Mouse (Mus musculus) lung, embryonic 15.5 days (tissue): ENCODE measurements around the gene Gpr3. TPM values are rescaled to one million over a fixed set of nuclear protein-coding genes. Genes with fewer than 3 reads are reported as not detected.

Experiments used
- ATAC-seq: fragments of 200-750 bp; cut with Nextera tagmentation; 2 replicates; pipeline ENCODE4 v1.8.0; 2017; ENCODE audit warnings: moderate number of reproducible peaks, borderline replicate concordance; ENCODE audit not compliant: low FRiP score, low TSS enrichment; ENCODE audit errors: extremely low read depth
- H3K27ac ChIP-seq: fragments of 300-500 bp; sonication (generic); 2 replicates; pipeline ENCODE4 v1.5.1; 2015; ENCODE audit warnings: moderate library complexity, mild to moderate bottlenecking, inconsistent platforms
- H3K27me3 ChIP-seq: fragments of 300-500 bp; sonication (generic); 2 replicates; pipeline ENCODE4 v1.6.1; 2015; ENCODE audit warnings: inconsistent platforms
- H3K36me3 ChIP-seq: fragments of 300-500 bp; sonication (generic); 2 replicates; pipeline ENCODE4 v1.6.1; 2015; ENCODE audit warnings: inconsistent platforms
- H3K4me1 ChIP-seq: fragments of 300-500 bp; sonication (generic); 2 replicates; pipeline ENCODE4 v1.6.1; 2015; ENCODE audit warnings: inconsistent platforms
- H3K4me2 ChIP-seq: fragments of 300-500 bp; sonication (generic); 2 replicates; pipeline ENCODE4 v1.6.1; 2015; ENCODE audit warnings: inconsistent platforms, mild to moderate bottlenecking, moderate library complexity
- H3K4me3 ChIP-seq: fragments of 300-500 bp; sonication (generic); 2 replicates; pipeline ENCODE4 v1.5.1; 2015; ENCODE audit warnings: mild to moderate bottlenecking, inconsistent platforms
- H3K9ac ChIP-seq: fragments of 300-500 bp; sonication (generic); 2 replicates; pipeline ENCODE4 v1.6.1; 2015; ENCODE audit warnings: inconsistent platforms
- H3K9me3 ChIP-seq: fragments of 300-500 bp; sonication (generic); 2 replicates; pipeline ENCODE4 v1.6.1; 2016; ENCODE audit warnings: inconsistent platforms
- WGBS: fragments of 180-500 bp; shearing (Covaris S2); methylation state at CpG from one replicate; pipeline ENCODE4 v1.1.7; 2015; 5-methylcytosine and 5-hydroxymethylcytosine counted together
- polyA plus RNA-seq: library from polyadenylated mRNA; unstranded; fragments of >200 nt; fragmentation: Nextera tagmentation; extraction: Ambion mirVana; gene quantifications from 2 replicates; pipeline ENCODE4 v1.2.1, GENCODE M21; 2015

Gpr3 gene
- polyA plus RNA-seq, 1 experiment from 2014 or later, result 0.10 TPM

GRCm38 (mm10) chr4:133196852-133197251, 15.5 kb downstream of the Gpr3 start:
- H3K4me2 ChIP-seq, result no peak overlapping the region
- H3K27me3 ChIP-seq, result no peaks in the 10 kb centered on the region
- no peaks in the 10 kb centered on the region for H3K9me3 ChIP-seq
- no peak overlapping the region for H3K9ac ChIP-seq
- peaks cover 55% of the 10 kb centered on the region for H3K4me1 ChIP-seq
- H3K36me3 ChIP-seq, result peaks cover 49% of the 10 kb centered on the region
- ATAC-seq, result no peak
- 65% methylated on average over 7 of the region's 7 CpGs for WGBS
- peak overlapping the region; percentile 65; the same call in 1 of the 2 replicates for H3K27ac ChIP-seq
- H3K4me3 ChIP-seq, result no peak overlapping the region

GRCm38 (mm10) chr4:133196136-133196535, 16.2 kb downstream of the Gpr3 start:
- 87% methylated on average over 2 of the region's 2 CpGs for WGBS
- H3K27ac ChIP-seq, result no peak overlapping the region
- H3K9ac ChIP-seq, result no peak overlapping the region
- peaks cover 56% of the 10 kb centered on the region for H3K36me3 ChIP-seq
- no peak overlapping the region for H3K4me2 ChIP-seq
- no peaks in the 10 kb centered on the region for H3K27me3 ChIP-seq
- no peak overlapping the region for H3K4me3 ChIP-seq
- ATAC-seq, result no peak
- H3K9me3 ChIP-seq, result no peaks in the 10 kb centered on the region
- H3K4me1 ChIP-seq, result peaks cover 50% of the 10 kb centered on the region

- H3K36me3 ChIP-seq, result peaks cover 68% of the 10 kb centered on the region
- ATAC-seq, result no peak
- no peaks in the 10 kb centered on the region for H3K27me3 ChIP-seq
- H3K27ac ChIP-seq, result no peak overlapping the region
- H3K9ac ChIP-seq, result no peak overlapping the region
- H3K4me2 ChIP-seq, result no peak overlapping the region
- peaks cover 39% of the 10 kb centered on the region for H3K4me1 ChIP-seq
- H3K4me3 ChIP-seq, result no peak overlapping the region
- no peaks in the 10 kb centered on the region for H3K9me3 ChIP-seq
- WGBS, result 52% methylated on average over 4 of the region's 4 CpGs
These were observed 17.3 kb downstream of the Gpr3 start for GRCm38 (mm10) chr4:133195014-133195413.

- Histone ChIP-seq H3K4me3 (no peak overlapping the region), H3K4me2 (no peak overlapping the region)
These were observed 17.9 kb downstream of the Gpr3 start for GRCm38 (mm10) chr4:133194482-133194881.

GRCm38 (mm10) chr4:133189396-133189795, 22.9 kb downstream of the Gpr3 start:
- peaks cover 18% of the 10 kb centered on the region for H3K4me1 ChIP-seq
- H3K36me3 ChIP-seq, result peaks cover 87% of the 10 kb centered on the region
- WGBS, result 62% methylated on average over 10 of the region's 10 CpGs
- no peak overlapping the region for H3K4me2 ChIP-seq
- H3K27ac ChIP-seq, result no peak overlapping the region
- H3K9ac ChIP-seq, result no peak overlapping the region
- H3K4me3 ChIP-seq, result no peak overlapping the region
- no peaks in the 10 kb centered on the region for H3K27me3 ChIP-seq
- ATAC-seq, result no peak
- H3K9me3 ChIP-seq, result no peaks in the 10 kb centered on the region

More at GRCm38 (mm10) chr4:133194482-133194881, 17.9 kb downstream of the Gpr3 start:
- peaks cover 73% of the 10 kb centered on the region for H3K36me3 ChIP-seq
- no peak overlapping the region for H3K27ac ChIP-seq
- H3K27me3 ChIP-seq, result no peaks in the 10 kb centered on the region
- WGBS, result 79% methylated on average over 10 of the region's 11 CpGs
- H3K9ac ChIP-seq, result no peak overlapping the region
- no peak for ATAC-seq
- peaks cover 34% of the 10 kb centered on the region for H3K4me1 ChIP-seq
- no peaks in the 10 kb centered on the region for H3K9me3 ChIP-seq

GRCm38 (mm10) chr4:133186856-133187255, 25.5 kb downstream of the Gpr3 start:
- Histone ChIP-seq H3K4me3 (no peak overlapping the region), H3K9me3 (no peaks in the 10 kb centered on the region), H3K9ac (no peak overlapping the region), H3K4me1 (peaks cover 35% of the 10 kb centered on the region), H3K36me3 (peaks cover 71% of the 10 kb centered on the region), H3K27ac (no peak overlapping the region), H3K27me3 (no peaks in the 10 kb centered on the region), H3K4me2 (no peak overlapping the region)
- WGBS, result 87% methylated on average over 5 of the region's 5 CpGs
- no peak for ATAC-seq

GRCm38 (mm10) chr4:133185893-133186292, 26.4 kb downstream of the Gpr3 start:
- H3K9ac ChIP-seq, result no peak overlapping the region
- no peaks in the 10 kb centered on the region for H3K9me3 ChIP-seq
- H3K36me3 ChIP-seq, result peaks cover 69% of the 10 kb centered on the region
- H3K4me3 ChIP-seq, result no peak overlapping the region
- no peak overlapping the region for H3K4me2 ChIP-seq
- WGBS, result 65% methylated on average over 8 of the region's 8 CpGs
- H3K27ac ChIP-seq, result peak overlapping the region; percentile 80
- H3K4me1 ChIP-seq, result peaks cover 35% of the 10 kb centered on the region
- ATAC-seq, result 0 out of 2 replicates have a peak, but pooled peaks have one; percentile 5
- no peaks in the 10 kb centered on the region for H3K27me3 ChIP-seq

GRCm38 (mm10) chr4:133184898-133185665, 27.3 kb downstream of the Gpr3 start:
- Histone ChIP-seq H3K36me3 (peaks cover 61% of the 10 kb centered on the region), H3K9me3 (no peaks in the 10 kb centered on the region), H3K27ac (peak overlapping the region; percentile 80), H3K27me3 (no peaks in the 10 kb centered on the region), H3K4me1 (peaks cover 35% of the 10 kb centered on the region), H3K4me2 (peak overlapping the region; percentile 18; the same call in 1 of the 2 replicates), H3K4me3 (no peak overlapping the region), H3K9ac (no peak overlapping the region)
- WGBS, result 25% methylated on average over 15 of the region's 15 CpGs
- ATAC-seq, result peak; percentile 60; the same call in 1 of the 2 replicates

GRCm38 (mm10) chr4:133184031-133184897, 28.1 kb downstream of the Gpr3 start:
- Histone ChIP-seq H3K27me3 (no peaks in the 10 kb centered on the region), H3K9ac (no peak overlapping the region; the same call in 1 of the 2 replicates), H3K4me2 (peak overlapping the region; percentile 18; the same call in 1 of the 2 replicates), H3K9me3 (no peaks in the 10 kb centered on the region), H3K27ac (peak overlapping the region; percentile 80), H3K4me1 (peaks cover 35% of the 10 kb centered on the region), H3K36me3 (peaks cover 59% of the 10 kb centered on the region), H3K4me3 (no peak overlapping the region)
- ATAC-seq, result no peak
- WGBS, result 45% methylated on average over 14 of the region's 14 CpGs

- Histone ChIP-seq H3K27ac (no peak overlapping the region), H3K9me3 (no peaks in the 10 kb centered on the region), H3K4me1 (peaks cover 35% of the 10 kb centered on the region), H3K27me3 (no peaks in the 10 kb centered on the region), H3K36me3 (peaks cover 59% of the 10 kb centered on the region), H3K9ac (no peak overlapping the region), H3K4me2 (no peak overlapping the region), H3K4me3 (no peak overlapping the region)
- 84% methylated on average over 8 of the region's 8 CpGs for WGBS
- ATAC-seq, result no peak
These were observed 29.8 kb downstream of the Gpr3 start for GRCm38 (mm10) chr4:133182439-133183033.

- H3K9ac ChIP-seq, result no peak overlapping the region
- H3K4me3 ChIP-seq, result no peak overlapping the region
- 92% methylated on average over 7 of the region's 7 CpGs for WGBS
- H3K36me3 ChIP-seq, result peaks cover 52% of the 10 kb centered on the region
- no peak overlapping the region for H3K27ac ChIP-seq
- H3K4me1 ChIP-seq, result peaks cover 34% of the 10 kb centered on the region
- no peaks in the 10 kb centered on the region for H3K27me3 ChIP-seq
- ATAC-seq, result no peak
- no peaks in the 10 kb centered on the region for H3K9me3 ChIP-seq
- H3K4me2 ChIP-seq, result no peak overlapping the region
These were observed 33.1 kb downstream of the Gpr3 start for GRCm38 (mm10) chr4:133179258-133179657.
